Mouse (Mus musculus) brain, adult 2 months (tissue): ENCODE measurements around the gene Dtnb.

Experiments used
- DNase-seq: peaks from one replicate; pipeline ENCODE4 v3.0.0; 2011; ENCODE audit warnings: low read depth, low spot score

Gene Dtnb

DNA sequence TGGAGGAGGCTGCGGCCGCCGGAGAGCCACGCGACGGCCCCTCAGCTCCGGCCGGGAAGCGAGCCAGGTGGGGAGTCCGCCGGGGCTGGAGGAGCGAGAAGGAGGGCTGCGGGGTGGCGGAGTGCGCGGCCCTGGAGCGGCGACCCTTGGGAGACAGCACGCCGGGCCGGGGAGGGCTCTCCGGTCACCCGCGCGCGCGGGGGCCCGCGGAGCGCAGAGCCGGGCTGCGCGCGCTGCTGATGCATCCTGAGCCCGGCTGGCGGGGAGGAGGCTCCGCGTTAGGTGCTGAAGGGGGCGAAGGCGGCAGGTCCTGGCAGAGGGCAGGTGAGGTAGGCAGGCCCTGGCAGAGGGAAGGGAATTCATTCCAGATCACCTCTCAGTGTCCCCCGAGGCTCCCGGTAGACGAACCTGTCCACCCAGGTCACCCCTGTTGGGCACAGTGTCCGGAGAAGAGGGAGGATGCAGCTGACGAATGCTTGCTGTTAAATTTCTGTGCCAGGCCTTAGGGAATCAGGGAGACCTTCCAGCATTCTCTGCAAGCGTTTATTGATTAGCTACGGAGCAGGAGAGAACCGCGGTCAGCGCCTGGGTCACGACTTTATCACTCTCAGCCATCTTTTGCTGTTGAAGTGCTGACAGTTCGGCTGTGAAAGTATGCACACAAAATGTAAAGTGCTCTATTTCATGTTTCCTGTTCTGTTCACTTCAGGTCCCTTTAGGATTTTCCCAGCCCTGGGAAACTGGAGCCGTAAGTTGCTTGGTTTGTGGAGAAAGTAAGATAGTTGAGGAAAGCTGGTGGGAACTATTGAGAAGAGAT is 608 bp downstream of the Dtnb start:
- DNase-seq, result peak; percentile 86

- DNase-seq, result no peak
Observed at GRCm38 (mm10) chr12:3573410-3573809, 1.2 kb downstream of the Dtnb start.

GRCm38 (mm10) chr12:3574670-3575069 is 2.5 kb downstream of the Dtnb start:
- no peak for DNase-seq

DNA sequence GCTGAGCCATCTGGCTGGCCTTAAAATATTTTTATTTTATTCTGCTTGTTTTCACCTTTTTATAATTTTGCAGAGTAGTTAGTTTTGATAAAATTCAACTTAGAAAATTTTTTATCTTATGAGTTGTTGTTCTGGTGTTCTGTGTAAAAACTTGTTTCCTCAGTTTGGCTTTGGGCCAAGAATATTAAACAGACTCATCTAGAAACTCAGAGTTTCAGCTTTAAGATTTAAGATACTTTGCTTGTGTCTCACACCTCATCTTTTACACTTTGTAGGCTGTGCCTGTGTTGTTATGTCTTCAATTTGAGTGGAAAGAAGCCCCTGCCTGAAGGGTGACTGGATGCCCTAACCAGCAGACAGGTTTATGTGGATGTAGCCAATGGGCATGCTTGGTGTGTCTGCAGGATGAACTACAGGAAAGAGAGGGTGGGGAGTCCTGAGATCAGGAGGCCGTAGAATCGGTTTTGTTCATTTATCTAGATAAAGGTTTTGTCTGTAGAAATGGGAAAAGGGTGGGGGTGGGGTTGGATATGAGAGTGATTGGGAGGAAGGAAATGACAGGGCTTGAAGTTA is 7.9 kb downstream of the Dtnb start:
- no peak for DNase-seq

GRCm38 (mm10) chr12:3582604-3583003 is 10.4 kb downstream of the Dtnb start:
- DNase-seq, result no peak

- DNase-seq, result no peak
Observed at GRCm38 (mm10) chr12:3585525-3585924, 13.3 kb downstream of the Dtnb start.

DNA sequence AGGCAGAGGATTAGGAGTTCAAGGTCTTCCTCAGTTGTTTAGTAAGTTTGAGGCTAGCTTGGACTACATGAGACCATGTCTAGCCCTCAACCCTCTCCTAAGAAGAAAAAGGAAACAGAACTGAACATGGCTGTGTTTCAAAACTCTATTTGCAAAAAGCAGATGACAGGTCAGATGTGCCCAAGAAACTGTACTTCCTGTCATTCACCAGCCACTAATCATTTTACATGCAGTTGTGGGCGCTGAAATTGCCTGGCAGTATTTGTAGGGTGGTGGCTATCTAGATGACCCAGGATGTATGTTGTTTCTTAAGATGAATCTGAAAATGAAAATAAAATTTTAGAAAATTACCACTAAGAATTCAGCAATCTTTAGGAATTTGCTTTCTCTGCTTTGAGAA is 14.8 kb downstream of the Dtnb start:
- DNase-seq, result no peak

DNA sequence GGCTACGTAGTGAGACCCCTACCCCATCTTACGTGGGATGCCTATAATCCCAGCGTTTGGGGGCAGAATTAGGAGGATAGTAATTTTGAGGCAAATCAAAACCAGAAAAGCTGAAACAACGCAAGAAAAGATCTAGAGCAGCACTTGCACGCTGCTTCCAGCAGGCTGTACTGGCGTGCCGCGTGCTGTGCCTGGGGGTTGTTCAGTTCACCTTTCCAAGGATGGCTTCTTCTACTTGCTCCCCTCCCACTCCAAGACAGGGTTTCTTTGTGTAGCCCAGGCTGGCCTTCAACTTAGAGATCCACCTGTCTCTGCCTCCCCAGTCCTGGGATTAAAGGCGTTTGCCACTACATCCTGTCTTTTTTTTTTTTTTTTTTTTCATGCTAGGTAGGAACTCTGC is 17.9 kb downstream of the Dtnb start:
- no peak for DNase-seq

DNA sequence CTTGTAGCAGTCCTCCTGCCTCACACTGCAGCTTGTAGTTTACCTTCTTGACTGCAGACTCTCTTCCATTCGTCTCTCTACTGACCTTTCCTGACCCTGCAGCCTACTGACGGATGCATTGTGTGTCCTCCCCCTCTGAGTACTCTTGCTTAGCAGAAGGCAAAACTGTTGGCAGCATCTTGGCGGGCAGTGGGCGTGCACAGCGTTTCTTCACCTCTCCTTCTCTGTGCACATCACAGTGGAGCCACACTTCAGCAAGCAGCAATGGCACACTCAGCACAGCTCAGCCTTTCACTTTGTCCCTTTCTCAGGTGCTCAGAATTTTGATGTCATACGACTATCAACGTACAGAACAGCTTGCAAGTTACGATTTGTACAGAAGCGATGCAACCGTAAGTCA is 19.4 kb downstream of the Dtnb start:
- DNase-seq, result peak; percentile 76

- DNase-seq, result no peak
Observed at GRCm38 (mm10) chr12:3602786-3603185, 30.6 kb downstream of the Dtnb start.

DNA sequence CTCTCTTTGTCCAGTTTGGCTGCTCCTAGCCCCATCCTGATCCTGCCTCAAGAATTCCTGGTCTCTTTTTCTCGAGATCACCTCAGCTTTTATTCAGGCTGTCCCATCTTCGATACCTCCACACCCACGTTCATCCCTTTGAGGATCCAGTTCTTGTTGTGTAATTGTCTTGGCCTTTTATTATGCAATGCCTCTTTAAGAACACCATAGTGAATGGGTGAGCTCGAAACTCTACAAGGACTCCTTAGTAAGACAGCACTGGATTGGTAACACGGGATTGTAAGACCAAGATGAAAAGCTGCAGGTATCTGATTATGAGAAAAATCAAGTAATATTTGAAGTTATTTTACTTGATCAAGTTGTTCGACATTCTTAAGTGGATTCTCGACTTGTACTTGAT is 34.0 kb downstream of the Dtnb start:
- DNase-seq, result no peak

- no peak for DNase-seq
Observed at GRCm38 (mm10) chr12:3609747-3610146, 37.6 kb downstream of the Dtnb start.

GRCm38 (mm10) chr12:3611871-3612270 is 39.7 kb downstream of the Dtnb start:
- DNase-seq, result peak; percentile 35

DNA sequence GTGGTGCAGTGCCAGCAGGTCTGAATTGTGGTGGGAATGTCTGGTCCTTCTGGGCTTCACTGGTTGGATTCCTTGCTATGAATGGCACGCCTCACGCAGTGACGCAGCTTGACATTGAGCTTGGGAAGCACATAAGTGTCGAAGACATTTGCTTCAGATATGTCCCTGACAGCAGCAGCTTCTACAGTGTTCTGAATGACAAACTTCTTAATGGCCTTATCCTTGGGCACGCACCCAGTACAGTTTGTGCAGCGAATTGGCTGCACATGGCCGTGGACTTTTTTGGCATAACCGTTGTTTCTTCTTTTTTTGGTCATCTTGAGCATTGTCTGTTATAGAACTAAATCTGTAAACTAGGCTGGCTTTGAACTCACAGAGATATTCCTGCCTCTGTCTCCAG is 42.9 kb downstream of the Dtnb start:
- DNase-seq, result no peak

DNA sequence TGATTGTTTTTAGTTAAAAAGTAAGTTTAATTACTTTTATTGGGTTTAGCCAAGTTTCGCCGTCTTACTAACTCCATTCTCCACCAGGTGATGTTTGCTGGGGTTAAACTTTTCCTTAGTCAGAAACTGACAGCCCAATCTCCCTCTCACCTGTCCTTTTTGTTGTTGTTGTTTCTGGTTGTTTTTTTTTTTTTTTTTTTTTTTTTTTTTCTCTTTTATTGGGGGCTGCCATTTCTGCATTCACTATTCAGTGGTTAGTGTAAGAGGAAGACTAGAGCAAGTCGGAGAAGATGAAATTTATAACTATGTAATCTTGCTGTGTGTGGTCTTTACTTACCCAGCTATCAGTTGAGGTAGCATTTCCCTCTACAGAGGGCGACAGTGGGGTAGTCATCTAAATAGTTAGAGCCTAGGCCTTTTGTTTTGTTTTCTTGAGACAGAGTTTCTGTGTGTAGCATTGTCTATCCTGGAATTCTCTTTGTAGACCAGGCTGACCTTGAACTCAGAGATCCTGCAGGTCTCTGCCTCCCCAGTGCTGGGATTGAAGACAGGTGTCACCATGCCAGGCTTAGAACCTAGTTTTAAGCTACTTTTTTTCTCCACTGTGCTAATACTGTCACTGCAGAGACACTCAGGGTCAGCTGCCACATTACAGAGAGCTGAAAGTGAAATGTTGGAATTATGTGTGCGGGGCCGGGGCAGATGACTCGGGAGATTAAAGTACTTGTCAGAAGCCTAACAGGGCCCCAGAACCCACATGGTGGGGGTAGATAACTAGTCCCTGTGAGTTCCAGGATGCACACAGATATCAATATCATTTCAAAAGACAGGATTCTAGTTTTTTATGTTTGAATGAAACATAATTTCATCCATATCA is 46.2 kb downstream of the Dtnb start:
- DNase-seq, result no peak

GRCm38 (mm10) chr12:3619021-3619367 is 46.8 kb downstream of the Dtnb start:
- no peak for DNase-seq

GRCm38 (mm10) chr12:3626880-3627279 is 54.7 kb downstream of the Dtnb start:
- no peak for DNase-seq

- peak; percentile 39 for DNase-seq
Observed at GRCm38 (mm10) chr12:3641931-3642330, 69.8 kb downstream of the Dtnb start.

DNA sequence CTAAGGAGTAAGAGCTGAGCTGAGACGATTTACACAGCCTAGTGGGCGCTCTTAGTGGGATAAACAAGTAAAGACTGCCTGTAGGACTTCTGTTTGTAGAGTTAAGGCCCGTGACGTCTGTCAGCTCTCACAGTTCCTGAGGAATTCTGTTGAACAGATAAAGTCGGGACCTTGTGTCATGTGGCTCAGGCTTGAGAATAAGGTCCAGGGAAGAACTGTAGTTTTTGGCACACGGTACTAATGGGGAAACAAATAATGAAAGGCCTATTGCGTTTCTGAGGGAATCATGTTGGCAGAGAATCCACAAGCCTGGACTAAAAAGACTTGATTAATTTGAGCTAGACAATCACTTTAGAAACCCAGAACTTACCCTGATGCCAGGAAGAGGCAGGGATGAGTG is 84.6 kb downstream of the Dtnb start:
- no peak for DNase-seq

DNA sequence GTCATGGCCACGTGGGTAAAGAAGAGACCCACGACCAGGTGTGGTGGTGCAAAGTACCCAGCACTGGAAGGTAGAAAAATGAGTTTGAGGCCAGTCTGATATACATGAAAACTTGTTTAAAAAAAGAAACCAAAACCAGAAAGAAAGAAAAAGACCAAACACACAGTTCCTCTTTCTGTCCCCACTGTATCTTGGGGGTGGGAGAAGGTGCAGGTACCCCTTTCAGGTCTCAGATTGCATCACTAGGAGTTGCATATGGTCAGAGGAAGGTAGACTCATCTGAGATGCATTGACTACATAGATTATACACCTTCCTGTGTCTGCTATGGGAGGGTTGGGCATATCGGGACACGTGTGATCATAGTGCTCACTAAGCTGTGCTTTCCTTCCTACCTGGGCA is 85.1 kb downstream of the Dtnb start:
- DNase-seq, result no peak

- peak; percentile 71 for DNase-seq
Observed at GRCm38 (mm10) chr12:3657786-3658185, 85.6 kb downstream of the Dtnb start.

DNA sequence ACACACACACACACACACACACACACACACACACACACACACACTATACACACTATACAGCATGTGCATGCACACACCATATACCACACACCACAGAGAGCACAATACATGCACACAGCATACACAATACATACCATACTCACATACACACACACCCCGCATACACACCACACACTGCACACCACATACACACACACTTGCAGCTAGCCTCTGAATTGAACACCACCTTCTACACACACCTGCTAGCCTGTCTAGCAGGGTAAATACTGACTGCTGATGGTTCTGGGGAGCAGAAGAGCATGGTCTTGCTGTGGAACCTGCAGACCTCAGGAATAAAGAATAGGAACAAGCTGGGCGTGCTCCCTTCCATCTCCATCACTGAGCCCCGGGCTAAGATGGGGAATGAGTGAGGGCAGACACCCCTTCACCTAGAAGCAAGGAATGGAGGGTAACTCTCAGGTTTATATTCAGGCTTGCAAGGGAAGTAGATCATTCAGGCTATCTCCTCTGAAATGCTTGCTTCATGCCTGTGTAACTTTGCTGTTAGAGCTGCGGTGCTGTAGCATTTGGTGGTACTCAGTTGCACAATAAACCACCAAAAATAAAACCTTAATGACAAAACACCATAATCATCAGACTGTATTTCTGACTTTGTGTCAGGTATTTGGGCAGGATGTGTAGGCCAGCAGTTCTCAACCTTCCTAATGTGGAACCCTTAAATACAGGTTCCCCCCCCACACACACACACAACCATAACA is 87.6 kb downstream of the Dtnb start:
- no peak for DNase-seq
